Mouse (Mus musculus) heart, embryonic 11.5 days (tissue): ENCODE results near the gene Dock7. TPM values are rescaled to one million over a fixed set of nuclear protein-coding genes. Genes with fewer than 3 reads are reported as not detected.

Experiments used
- ATAC-seq: fragments of 200-750 bp; cut with Nextera tagmentation; replicated peaks from 2 replicates; pipeline ENCODE4 v1.8.0; 2017; ENCODE audit warnings: moderate library complexity; ENCODE audit not compliant: insufficient number of reproducible peaks, low FRiP score, low TSS enrichment
- H3K27ac ChIP-seq: fragments of 300-500 bp; sonication (generic); 2 replicates; pipeline ENCODE4 v1.5.1; 2014; ENCODE audit warnings: mild to moderate bottlenecking, low read depth, low read length
- H3K27me3 ChIP-seq: fragments of 300-500 bp; sonication (generic); 2 replicates; pipeline ENCODE4 v1.6.1; 2014; ENCODE audit warnings: mild to moderate bottlenecking, low read length, mixed read lengths; ENCODE audit not compliant: control insufficient read depth, insufficient read depth
- H3K36me3 ChIP-seq: fragments of 300-500 bp; sonication (generic); 2 replicates; pipeline ENCODE4 v1.6.1; 2014; ENCODE audit warnings: mild to moderate bottlenecking, low read length, moderate library complexity, mixed read lengths; ENCODE audit not compliant: control insufficient read depth, insufficient read depth
- H3K4me1 ChIP-seq: fragments of 300-500 bp; sonication (generic); 2 replicates; pipeline ENCODE4 v1.6.1; 2014; ENCODE audit warnings: low read length; ENCODE audit not compliant: control insufficient read depth, insufficient read depth
- H3K4me2 ChIP-seq: fragments of 300-500 bp; sonication (generic); 2 replicates; pipeline ENCODE4 v1.6.1; 2014; ENCODE audit warnings: mild to moderate bottlenecking, moderate library complexity
- H3K4me3 ChIP-seq: fragments of 300-500 bp; sonication (generic); 2 replicates; pipeline ENCODE4 v1.5.1; 2014; ENCODE audit warnings: low read depth, low read length
- H3K9ac ChIP-seq: fragments of 300-500 bp; sonication (generic); 2 replicates; pipeline ENCODE4 v1.6.1; 2014; ENCODE audit warnings: mild to moderate bottlenecking, low read depth, low read length, moderate library complexity
- H3K9me3 ChIP-seq: fragments of 300-500 bp; sonication (generic); replicated peaks from 2 replicates; pipeline ENCODE4 v1.6.1; 2016; ENCODE audit warnings: low read length; ENCODE audit not compliant: control insufficient read depth
- WGBS: fragments of 180-500 bp; shearing (Covaris S2); extraction: QIAGEN DNeasy Blood & Tissue Kit; methylation state at CpG from one replicate; pipeline ENCODE4 v1.1.7; 2014; ENCODE audit not compliant: insufficient replicate concordance; 5-methylcytosine and 5-hydroxymethylcytosine counted together
- polyA plus RNA-seq: library from polyadenylated mRNA; unstranded; fragments of >200 nt; fragmentation: Nextera tagmentation; extraction: Ambion mirVana; gene quantifications from 2 replicates; pipeline ENCODE4 v1.2.1, GENCODE M21; 2014

Dock7 gene
- polyA plus RNA-seq, 1 experiment from 2014 or later: 41.6 TPM

- no peaks in the 10 kb centered on the region for H3K27me3 ChIP-seq
- no peak overlapping the region for H3K4me2 ChIP-seq
- H3K36me3 ChIP-seq: peaks cover 5% of the 10 kb centered on the region; the same call in 1 of the 2 replicates
- WGBS: 49% methylated on average over 1 of the region's 1 CpGs
- no peak overlapping the region for H3K4me3 ChIP-seq
- no peak for ATAC-seq
- H3K4me1 ChIP-seq: no peaks in the 10 kb centered on the region
- H3K9me3 ChIP-seq: no peaks in the 10 kb centered on the region
- H3K27ac ChIP-seq: no peak overlapping the region
- H3K9ac ChIP-seq: no peak overlapping the region
These were observed 39.5 kb downstream of the Dock7 start for GRCm38 (mm10) chr4:99081169-99081568.

GRCm38 (mm10) chr4:99078005-99078404 lies 42.7 kb downstream of the Dock7 start:
- H3K36me3 ChIP-seq: peaks cover 9% of the 10 kb centered on the region; the same call in 1 of the 2 replicates

DNA sequence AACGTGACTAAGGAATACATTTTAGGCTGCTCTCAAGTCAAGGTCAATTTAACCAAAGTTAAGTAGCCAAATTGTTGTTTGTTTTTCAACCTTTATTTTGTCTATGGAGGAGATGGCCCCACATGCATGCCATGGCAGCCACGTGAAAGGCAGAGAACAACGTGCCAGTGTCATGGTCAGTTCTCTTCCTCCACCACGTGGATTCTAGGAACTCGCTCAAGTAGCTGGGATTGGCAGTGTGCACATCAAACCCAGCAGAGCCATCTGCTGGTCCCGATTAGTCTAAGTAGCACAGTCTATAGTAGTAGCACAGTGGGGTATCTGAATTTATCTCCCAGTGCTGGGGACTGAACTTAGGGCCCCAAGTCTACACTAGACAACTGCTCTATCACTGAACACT lies 51.9 kb downstream of the Dock7 start:
- Histone ChIP-seq H3K36me3 (peaks cover 4% of the 10 kb centered on the region; the same call in 1 of the 2 replicates), H3K27ac (no peak overlapping the region), H3K4me3 (no peak overlapping the region), H3K9me3 (no peaks in the 10 kb centered on the region), H3K4me1 (no peaks in the 10 kb centered on the region), H3K9ac (no peak overlapping the region), H3K4me2 (no peak overlapping the region), H3K27me3 (no peaks in the 10 kb centered on the region)
- ATAC-seq: no peak
- 83% methylated on average over 6 of the region's 6 CpGs for WGBS

More at GRCm38 (mm10) chr4:99078005-99078404, 42.7 kb downstream of the Dock7 start:
- H3K27ac ChIP-seq: no peak overlapping the region
- ATAC-seq: no peak
- no peak overlapping the region for H3K4me2 ChIP-seq
- H3K4me3 ChIP-seq: no peak overlapping the region
- 81% methylated on average over 3 of the region's 3 CpGs for WGBS
- H3K9me3 ChIP-seq: no peaks in the 10 kb centered on the region
- H3K4me1 ChIP-seq: no peaks in the 10 kb centered on the region
- no peaks in the 10 kb centered on the region for H3K27me3 ChIP-seq
- no peak overlapping the region for H3K9ac ChIP-seq

GRCm38 (mm10) chr4:99064524-99064923 lies 56.2 kb downstream of the Dock7 start:
- ATAC-seq: no peak
- Histone ChIP-seq H3K9ac (no peak overlapping the region), H3K27ac (no peak overlapping the region), H3K27me3 (no peaks in the 10 kb centered on the region), H3K4me2 (no peak overlapping the region), H3K4me1 (no peaks in the 10 kb centered on the region), H3K4me3 (no peak overlapping the region), H3K36me3 (no peaks in the 10 kb centered on the region; the same call in 1 of the 2 replicates), H3K9me3 (no peaks in the 10 kb centered on the region)
- WGBS: 74% methylated on average over 5 of the region's 5 CpGs

DNA sequence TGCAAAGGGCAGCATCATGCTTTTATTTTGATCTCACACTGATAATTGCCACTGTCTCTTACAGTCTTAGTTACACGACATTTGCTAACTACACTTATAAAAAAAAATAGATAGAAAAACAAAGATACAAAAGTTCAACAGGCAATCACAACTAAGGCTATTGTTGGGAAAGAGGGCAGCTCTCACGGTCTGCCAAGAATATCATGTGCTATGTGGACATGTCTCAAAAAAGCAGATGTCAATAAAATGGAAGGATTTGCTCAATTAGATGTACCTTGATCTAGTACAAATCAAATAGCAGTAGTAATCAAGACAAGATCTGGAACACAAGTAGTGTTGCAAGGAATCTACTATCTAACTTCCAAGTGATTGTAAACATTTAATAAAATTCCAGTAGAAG lies 72.1 kb downstream of the Dock7 start:
- Histone ChIP-seq H3K9me3 (no peaks in the 10 kb centered on the region), H3K27ac (no peak overlapping the region), H3K27me3 (no peaks in the 10 kb centered on the region), H3K36me3 (0 out of 2 replicates have a peak, but pooled peaks cover 2% of the 10 kb centered on the region), H3K4me2 (no peak overlapping the region), H3K4me1 (peaks cover 9% of the 10 kb centered on the region), H3K9ac (no peak overlapping the region), H3K4me3 (no peak overlapping the region)
- no peak for ATAC-seq
- 73% methylated on average over 2 of the region's 2 CpGs for WGBS

GRCm38 (mm10) chr4:99046471-99046870 lies 74.2 kb downstream of the Dock7 start:
- no peak overlapping the region for H3K4me3 ChIP-seq
- H3K27me3 ChIP-seq: no peaks in the 10 kb centered on the region
- 79% methylated on average over 3 of the region's 3 CpGs for WGBS
- peaks cover 6% of the 10 kb centered on the region; the same call in 1 of the 2 replicates for H3K36me3 ChIP-seq
- ATAC-seq: no peak
- H3K9ac ChIP-seq: no peak overlapping the region
- H3K27ac ChIP-seq: no peak overlapping the region
- no peaks in the 10 kb centered on the region for H3K9me3 ChIP-seq
- peaks cover 9% of the 10 kb centered on the region for H3K4me1 ChIP-seq
- H3K4me2 ChIP-seq: no peak overlapping the region

DNA sequence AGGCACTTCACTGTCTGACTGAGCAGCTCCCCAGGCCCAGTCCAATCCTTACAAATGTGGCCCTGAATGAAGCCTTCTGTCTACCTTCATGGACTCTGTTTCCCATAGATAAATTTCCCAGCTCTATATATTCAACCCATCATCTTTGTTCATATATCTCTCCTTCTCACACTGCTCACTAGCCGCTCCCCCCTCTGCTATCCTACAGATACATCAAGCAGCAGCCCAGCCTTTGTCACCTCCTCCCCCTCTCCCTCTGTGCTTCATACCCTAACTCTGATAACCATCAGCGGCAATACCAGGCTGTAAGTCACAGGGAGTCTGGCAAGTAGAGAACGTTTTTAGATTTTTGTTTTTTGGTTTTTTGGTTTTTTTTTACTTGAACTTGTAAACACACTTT lies 75.9 kb downstream of the Dock7 start:
- ATAC-seq: no peak
- Histone ChIP-seq H3K27ac (no peak overlapping the region), H3K36me3 (peaks cover 6% of the 10 kb centered on the region; the same call in 1 of the 2 replicates), H3K4me2 (no peak overlapping the region), H3K4me3 (no peak overlapping the region), H3K27me3 (no peaks in the 10 kb centered on the region), H3K9ac (0 out of 2 replicates have a peak overlapping the region, but pooled peaks have one; percentile 22), H3K9me3 (no peaks in the 10 kb centered on the region), H3K4me1 (peaks cover 9% of the 10 kb centered on the region)
- WGBS: 38% methylated on average over 3 of the region's 3 CpGs

GRCm38 (mm10) chr4:99032921-99033320 lies 87.8 kb downstream of the Dock7 start:
- Histone ChIP-seq H3K4me3 (no peak overlapping the region), H3K4me1 (no peaks in the 10 kb centered on the region), H3K9me3 (no peaks in the 10 kb centered on the region), H3K27ac (no peak overlapping the region), H3K9ac (no peak overlapping the region), H3K36me3 (no peaks in the 10 kb centered on the region), H3K27me3 (no peaks in the 10 kb centered on the region), H3K4me2 (no peak overlapping the region)
- 75% methylated on average over 4 of the region's 4 CpGs for WGBS
- no peak for ATAC-seq

GRCm38 (mm10) chr4:99030686-99031085 lies 90.0 kb downstream of the Dock7 start, which contains the start of gene Angptl3:
Gene Angptl3, plus strand, starts transcription at chr4:99030954.
- 82% methylated on average over 2 of the region's 2 CpGs for WGBS
- no peak within 1 kb of the TSS for H3K4me3 ChIP-seq
- no peak within 1 kb of the TSS for H3K9ac ChIP-seq
- no peaks in the 10 kb centered on the region for H3K4me1 ChIP-seq
- H3K4me2 ChIP-seq: no peak within 1 kb of the TSS
- H3K27me3 ChIP-seq: no peaks in the 10 kb centered on the region
- no peak for ATAC-seq
- H3K27ac ChIP-seq: no peak within 1 kb of the TSS
- H3K36me3 ChIP-seq: no peaks in the 10 kb centered on the region
- H3K9me3 ChIP-seq: no peaks in the 10 kb centered on the region
